Mouse (Mus musculus) urinary bladder, postnatal 4 days (tissue): ENCODE results near the gene Immp2l.

Experiments
- DNase-seq, 2 experiments: peaks; one replicate each; pipeline ENCODE4 v3.0.0; 2021 to 2022; ENCODE audit warnings: low spot score in 2 of 2

Immp2l gene

GRCm38 (mm10) chr12:41050945-41051344 is 27.1 kb downstream of the Immp2l start:
- DNase-seq: no peak

- no peak for DNase-seq
These were observed 29.0 kb downstream of the Immp2l start for GRCm38 (mm10) chr12:41052897-41053296.

GRCm38 (mm10) chr12:41054006-41054791 is 30.3 kb downstream of the Immp2l start:
- no peak for DNase-seq

GRCm38 (mm10) chr12:41055941-41056340 is 32.1 kb downstream of the Immp2l start:
- DNase-seq: no peak

GRCm38 (mm10) chr12:41063281-41063680 is 39.4 kb downstream of the Immp2l start:
- DNase-seq: no peak

GRCm38 (mm10) chr12:41081843-41082242 is 58.0 kb downstream of the Immp2l start:
- DNase-seq: no peak

GRCm38 (mm10) chr12:41084370-41085089 is 60.6 kb downstream of the Immp2l start:
- no peak for DNase-seq

GRCm38 (mm10) chr12:41089931-41090366 is 66.1 kb downstream of the Immp2l start:
- no peak for DNase-seq

- DNase-seq: no peak
These were observed 66.9 kb downstream of the Immp2l start for GRCm38 (mm10) chr12:41090771-41091170.

- DNase-seq: no peak
These were observed 67.4 kb downstream of the Immp2l start for GRCm38 (mm10) chr12:41091316-41091715.

- no peak for DNase-seq
These were observed 72.2 kb downstream of the Immp2l start for GRCm38 (mm10) chr12:41096045-41096444.

- no peak for DNase-seq
These were observed 73.5 kb downstream of the Immp2l start for GRCm38 (mm10) chr12:41097406-41097805.

GRCm38 (mm10) chr12:41109011-41109410 is 85.1 kb downstream of the Immp2l start:
- no peak for DNase-seq

GRCm38 (mm10) chr12:41111456-41111855 is 87.6 kb downstream of the Immp2l start:
- no peak for DNase-seq

- no peak for DNase-seq
These were observed 88.2 kb downstream of the Immp2l start for GRCm38 (mm10) chr12:41112137-41112536.

GRCm38 (mm10) chr12:41118358-41118757 is 94.5 kb downstream of the Immp2l start:
- DNase-seq: no peak

GRCm38 (mm10) chr12:41119657-41120056 is 95.8 kb downstream of the Immp2l start:
- no peak for DNase-seq

- no peak for DNase-seq
These were observed 99.3 kb downstream of the Immp2l start for GRCm38 (mm10) chr12:41123207-41123606.

- no peak for DNase-seq
These were observed 111.0 kb downstream of the Immp2l start for GRCm38 (mm10) chr12:41134885-41135284.

- no peak for DNase-seq
These were observed 135.7 kb downstream of the Immp2l start for GRCm38 (mm10) chr12:41159543-41159942.

- DNase-seq: no peak
These were observed 143.9 kb downstream of the Immp2l start for GRCm38 (mm10) chr12:41167802-41168201.

GRCm38 (mm10) chr12:41170051-41170450 is 146.2 kb downstream of the Immp2l start:
- no peak for DNase-seq

- no peak for DNase-seq
These were observed 159.0 kb downstream of the Immp2l start for GRCm38 (mm10) chr12:41182856-41183255.
